Mouse (Mus musculus): ENCODE measurements around the gene Ccdc130.

Gene Ccdc130

DNA sequence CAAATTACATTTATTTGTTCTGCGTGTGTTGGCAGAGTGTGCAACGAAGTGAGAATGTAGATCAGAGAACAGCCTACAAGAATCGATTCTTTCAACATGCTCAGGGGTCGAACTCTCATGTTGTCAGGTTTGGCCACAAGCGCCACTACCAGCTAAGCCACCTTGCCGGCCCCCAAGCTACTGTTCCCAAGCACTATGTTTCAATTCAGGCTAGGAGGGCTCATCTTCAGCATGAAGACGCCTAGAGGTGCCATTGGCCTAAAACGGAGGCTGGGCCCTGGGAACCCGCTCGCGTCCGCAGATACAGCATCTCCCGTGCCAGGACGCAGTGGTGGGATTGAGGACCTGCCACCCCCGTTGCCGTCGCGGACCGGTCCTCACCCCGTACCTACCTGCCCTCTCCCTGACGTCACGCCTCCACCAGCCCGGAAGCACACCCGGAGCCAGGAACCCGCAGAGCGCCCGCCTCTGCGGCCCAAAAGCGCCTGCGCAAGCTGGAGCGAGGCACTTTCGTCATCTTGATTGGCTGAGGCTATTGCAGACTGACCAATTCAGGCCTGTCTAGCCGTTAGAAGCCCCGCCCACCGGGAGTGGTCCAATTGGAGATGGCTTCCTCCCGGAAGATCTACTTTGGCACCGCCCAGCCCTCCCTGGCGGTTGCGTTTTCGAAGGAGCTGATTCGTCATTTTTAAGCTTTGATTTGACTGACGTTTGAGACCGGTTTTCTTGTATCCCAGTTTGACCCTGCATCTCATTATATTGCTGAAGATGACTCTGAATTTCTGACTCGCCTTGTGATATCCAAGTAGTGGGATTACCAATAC is at the start of gene Ccdc130:
Gene Ccdc130, minus strand, starts transcription at position 431 of the 824 bp plus-strand sequence.
- peak; percentile 100 for DNase-seq (ENCODE audit: low spot score in 2 of 2)

DNA sequence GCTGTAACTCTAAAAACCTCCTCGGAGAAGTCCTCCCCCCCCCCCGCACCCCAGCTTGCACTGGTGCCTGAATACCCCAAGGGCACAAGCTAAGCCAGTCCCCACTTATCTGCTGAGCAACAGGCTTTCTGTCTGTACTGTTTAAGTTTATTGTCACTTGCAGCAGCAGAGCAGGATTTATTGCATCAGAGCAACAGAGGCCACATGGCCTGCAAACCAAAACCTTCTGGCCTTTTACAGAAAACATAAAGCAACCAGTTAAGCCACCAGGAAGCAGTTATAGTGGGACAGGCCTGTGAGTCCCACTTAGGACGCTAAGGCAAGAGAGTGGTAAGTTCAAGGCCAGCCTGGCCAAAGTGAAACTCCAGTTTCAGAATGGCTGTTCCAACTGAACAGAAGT is 38.2 kb upstream of the Ccdc130 start:
- DNase-seq (ENCODE audit: low spot score in 2 of 2), result no peak

DNA sequence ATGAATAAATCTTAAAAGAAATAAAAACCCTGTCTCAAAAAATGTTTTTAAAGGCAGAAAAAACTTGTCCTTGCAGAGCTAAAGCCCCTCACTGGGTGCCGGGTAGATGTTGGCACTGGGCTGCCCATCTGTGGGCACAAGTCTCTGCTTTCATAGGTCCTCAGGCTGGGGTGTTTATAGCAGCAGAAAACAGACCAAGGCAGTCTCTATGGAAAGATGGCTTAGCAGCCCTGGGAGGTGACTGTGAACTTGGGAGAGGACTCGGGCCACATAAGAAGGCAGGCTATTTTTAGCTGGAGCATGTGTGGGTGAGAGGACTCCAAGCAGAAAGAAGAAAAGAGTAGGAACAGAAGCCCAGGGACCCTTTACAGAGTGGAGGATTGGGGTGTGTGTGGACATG is 33.8 kb upstream of the Ccdc130 start:
- DNase-seq (ENCODE audit: low spot score in 2 of 2), result no peak

DNA sequence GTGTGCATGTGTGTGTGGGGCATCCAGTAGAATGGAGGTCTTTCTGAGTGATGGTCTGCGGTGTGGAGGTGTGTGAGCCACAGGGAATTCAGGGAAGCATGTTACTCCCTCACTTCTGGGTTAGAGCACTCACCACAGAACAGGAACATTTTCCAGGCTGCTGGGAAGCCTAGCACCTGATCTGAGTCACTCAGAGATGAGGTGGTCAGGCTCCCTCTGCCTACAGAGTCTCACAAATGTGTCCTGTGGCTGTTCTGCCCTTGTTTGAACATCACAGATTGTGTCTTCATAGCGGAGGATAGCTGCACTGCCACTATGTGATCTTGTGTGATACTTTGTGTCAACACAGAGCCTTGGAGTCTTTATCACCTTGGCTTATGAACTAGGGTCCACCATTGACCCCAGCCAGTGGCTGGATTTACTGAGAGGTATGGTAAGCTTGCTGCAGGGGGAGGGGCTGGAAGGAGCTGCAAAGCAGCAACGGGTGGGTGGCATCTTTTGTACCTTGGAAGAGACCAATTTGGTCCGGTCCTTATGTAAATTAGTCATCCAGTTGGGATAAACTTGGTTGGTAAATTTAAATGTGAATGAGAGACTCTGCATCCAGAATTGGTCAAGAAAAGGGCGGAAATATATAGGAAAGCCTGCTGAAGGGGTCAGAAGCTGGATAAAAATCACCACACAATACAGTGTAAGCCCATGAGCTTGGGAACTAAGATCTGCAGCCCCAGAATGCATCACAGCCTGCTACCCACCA is 27.0 kb upstream of the Ccdc130 start:
- DNase-seq (ENCODE audit: low spot score in 2 of 2), result no peak

DNA sequence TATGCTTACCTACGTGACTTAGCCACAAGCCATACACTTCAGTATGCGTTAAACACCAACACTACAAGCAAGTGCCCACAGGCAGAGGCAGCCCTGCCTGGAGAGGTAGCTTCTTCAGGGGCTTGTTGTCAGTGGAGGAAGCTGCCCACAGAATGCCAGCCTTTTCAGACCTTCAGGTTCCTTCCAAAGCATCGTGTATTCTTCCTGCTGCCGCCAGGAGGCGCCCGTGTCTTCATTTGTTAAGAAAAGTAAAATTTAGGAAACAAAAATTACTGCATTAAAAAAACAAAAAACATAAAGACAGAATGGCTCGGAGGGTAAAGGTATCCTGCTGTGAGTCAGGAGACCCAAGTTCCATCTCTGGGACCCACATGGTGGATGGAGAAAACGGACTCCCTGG is 21.5 kb upstream of the Ccdc130 start:
- peak in 1 of 2 experiments; percentile 77 for DNase-seq (ENCODE audit: low spot score in 2 of 2)

DNA sequence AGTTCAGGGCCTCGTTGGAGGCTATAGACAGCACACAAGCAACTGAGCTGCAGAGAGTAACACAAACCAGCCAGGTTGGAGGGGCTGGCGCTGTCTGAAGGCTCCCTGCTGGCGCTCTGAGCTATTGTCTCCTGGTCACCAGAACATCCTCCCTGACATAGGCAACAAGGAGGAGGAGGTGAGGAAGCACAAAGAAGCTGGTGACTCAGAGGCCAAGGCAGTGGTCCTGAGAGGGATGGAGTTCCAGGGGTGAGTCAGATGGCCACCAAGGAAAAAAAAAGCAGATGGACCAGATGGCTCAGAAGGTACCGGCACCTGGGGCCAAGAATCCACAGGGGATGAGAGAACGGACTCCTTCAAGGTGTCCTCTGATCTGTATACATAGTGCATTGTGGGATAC is 20.9 kb upstream of the Ccdc130 start:
- no peak for DNase-seq (ENCODE audit: low spot score in 2 of 2)

DNA sequence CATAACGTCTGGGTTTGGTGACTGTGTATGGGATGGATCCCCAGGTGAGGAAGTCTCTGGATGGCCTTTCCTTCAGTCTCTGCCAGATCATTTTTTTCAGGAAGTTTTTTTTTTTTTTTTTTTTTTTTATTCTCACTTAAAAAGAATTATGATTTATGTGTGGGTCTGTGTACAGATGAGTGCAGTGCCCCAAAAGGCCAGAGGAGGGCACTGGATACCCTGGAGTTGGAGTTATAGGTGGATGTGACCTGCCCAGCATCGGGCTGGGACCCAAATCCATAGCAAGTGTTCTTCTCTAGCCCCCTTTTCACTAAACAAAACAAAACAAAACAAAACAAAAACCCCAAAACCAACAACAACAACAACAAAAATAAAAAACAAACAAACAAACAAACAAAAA is 18.7 kb upstream of the Ccdc130 start:
- no peak for DNase-seq (ENCODE audit: low spot score in 2 of 2)

DNA sequence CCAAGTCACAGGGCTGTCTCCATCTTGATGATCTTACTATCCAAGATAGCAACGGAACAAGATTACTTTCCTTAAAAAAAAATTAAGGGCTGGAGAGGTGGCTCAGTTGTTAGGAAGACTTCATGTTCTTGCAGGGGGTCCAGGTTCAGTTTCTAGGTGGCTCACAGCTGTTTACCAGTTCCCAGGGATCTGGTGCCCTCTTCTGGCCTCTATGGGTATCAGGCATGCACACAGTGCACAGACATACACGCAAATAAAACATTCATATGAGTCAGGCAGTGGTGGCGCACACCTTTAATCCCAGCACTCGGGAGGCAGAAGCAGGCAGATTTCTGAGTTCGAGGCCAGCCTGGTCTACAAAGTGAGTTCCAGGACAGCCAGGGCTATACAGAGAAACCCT is 15.5 kb upstream of the Ccdc130 start:
- DNase-seq (ENCODE audit: low spot score in 2 of 2), result peak in 1 of 2 experiments; percentile 39

DNA sequence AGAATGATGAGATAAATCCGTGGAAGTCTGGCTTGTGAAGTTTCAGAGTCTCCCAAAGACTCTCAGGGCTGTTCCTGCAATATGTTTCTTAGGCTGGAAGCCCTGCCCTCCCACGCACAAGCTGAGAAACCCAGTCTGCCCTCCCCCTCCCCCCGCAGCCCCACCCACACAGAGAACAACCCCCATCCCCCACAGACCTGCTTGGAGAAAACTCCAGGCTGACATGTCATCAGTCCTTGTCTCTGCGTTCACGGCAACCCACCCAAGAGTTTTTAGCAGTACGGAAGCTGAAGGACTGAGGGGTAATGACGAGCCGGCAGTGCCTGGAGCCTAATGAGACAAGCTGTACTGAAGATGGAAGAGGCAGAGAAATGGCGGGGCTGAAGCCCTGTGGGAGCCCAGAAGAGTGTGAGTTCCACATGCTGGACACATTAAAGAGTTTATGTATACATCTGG is 14.5 kb upstream of the Ccdc130 start:
- DNase-seq (ENCODE audit: low spot score in 2 of 2), result no peak

DNA sequence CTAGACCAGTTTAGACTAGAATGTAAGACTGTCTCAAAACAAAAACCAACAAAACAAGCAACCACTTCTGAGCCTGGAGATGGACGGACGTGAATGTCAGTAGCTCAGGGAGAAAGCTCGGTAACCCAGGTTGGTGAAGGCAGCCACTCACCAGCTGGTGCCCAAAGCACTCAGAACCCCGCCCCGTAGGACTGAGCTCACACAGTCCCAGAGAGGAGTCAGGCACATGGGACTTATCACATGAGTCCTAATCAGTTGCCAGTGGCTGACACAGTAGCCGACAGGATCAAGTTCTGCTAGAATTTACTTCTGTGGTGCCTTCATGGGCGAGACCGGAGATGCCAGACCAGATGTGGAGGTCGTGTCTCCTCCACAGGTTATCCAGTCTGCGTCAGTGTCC is 10.6 kb upstream of the Ccdc130 start:
- DNase-seq (ENCODE audit: low spot score in 2 of 2), result no peak

DNA sequence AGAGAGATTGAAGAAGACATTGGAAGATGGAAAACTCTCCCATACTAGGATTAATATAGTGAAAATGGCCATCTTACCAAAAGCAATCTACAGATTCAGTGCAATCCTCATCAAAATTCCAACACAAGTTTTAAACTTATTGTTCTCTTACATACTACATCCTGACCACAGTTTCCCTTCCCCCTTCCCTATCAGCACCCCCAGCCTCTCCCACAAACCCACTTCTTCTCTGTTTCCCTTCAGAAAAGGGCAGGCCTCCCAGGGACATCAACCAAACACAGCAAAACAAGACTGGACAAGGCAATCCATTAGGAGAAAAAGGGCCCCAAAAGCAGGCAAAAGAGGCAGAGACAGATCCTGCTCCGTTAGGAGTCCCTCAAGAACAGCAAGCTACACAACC is 6.3 kb upstream of the Ccdc130 start:
- DNase-seq (ENCODE audit: low spot score in 2 of 2), result no peak

DNA sequence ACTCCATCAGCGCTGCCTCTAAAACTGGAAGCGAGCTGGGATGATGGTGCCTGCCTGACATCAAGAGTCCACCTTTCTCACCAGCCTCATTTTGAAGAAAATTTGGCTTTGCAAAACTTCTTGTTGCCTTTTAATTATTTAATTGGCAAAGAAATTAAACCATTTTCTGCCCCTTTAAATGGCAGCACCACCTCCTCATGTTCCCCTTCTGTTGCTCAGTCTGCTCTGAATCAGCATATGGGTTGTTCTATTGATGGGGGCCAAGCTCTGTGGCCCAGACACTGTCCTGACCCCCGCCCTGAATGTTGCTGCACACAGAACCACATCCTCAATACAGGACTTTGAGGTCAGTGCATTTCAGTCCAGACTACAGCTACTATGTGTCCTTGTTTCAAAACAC is 3.8 kb upstream of the Ccdc130 start:
- DNase-seq (ENCODE audit: low spot score in 2 of 2), result no peak

DNA sequence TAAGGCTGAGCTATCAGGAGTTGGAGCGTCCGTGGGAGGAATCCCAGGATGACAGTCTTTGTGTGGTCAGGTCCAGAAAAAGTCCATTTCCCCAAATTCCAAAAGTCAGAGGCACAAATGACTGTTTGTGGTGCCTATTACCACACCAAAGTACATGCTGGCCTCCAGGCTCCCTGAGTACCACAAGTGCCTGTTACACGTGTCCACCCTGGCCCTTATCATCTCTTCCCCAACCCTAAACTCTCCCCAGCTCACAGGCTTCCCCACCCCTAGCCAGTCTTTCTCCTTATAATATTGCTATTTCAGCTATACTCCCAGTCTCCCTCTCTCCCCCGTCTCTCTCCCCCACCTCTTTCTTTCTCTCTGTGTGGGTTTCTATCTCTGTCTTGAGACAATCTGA is 2.1 kb upstream of the Ccdc130 start:
- DNase-seq (ENCODE audit: low spot score in 2 of 2), result no peak

DNA sequence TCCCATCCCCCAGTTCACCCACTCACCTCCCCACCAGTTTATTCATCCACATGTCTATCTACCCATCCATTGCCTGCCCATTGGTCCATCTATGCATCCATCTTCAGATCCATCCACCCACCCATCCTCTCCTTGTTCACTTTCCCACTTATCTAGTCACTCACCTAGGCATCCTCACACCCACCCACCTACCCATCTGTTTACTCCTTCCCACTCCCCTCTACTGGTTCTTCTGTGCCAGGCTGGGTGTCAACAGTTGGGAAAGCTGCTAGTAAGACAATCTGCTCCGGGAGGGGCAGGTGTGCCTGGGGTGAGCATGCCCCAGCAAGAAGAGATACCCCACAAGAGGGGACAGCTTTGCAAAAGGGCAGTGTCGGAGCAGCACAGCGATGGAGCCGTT is 9.1 kb downstream of the Ccdc130 start:
- no peak for DNase-seq (ENCODE audit: low spot score in 2 of 2)

DNA sequence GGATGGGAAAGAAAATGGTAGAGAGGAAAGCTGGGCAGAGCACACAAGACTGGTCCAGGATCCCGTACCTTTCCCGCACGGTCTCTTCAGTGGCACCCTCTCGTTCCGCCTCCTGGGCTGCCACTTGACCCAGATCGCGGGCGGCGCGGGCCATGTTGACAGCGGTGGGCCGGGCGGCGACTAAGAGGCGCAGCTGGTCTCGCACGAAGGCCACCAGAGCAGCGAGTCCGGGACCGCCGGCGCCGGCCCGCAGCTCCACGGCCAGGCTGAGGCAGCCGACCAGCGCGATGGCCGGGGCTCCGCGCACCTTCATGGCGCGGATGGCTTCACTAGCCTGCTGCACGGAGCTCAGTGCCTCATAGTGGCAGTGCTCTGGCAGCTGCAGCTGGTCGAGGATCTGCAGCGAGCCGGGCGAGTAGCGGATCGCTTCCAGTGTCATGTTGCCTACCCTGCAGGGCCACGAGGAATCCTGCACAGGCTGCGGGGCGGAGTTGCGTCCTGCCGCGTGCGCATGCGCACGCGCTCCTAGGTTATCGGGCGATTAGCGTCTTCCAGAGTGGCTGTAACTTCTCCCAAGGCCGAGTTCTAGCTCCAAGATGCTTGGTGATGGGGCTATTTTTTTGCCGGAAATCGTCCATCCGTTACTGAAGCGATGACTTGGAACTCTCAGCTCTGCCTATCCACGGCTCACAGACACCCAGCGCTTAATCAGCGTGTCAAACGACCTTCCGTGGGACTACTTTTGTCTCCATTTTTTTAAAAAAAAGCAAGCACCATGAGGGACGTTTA is 13.2 kb downstream of the Ccdc130 start, which contains the start of gene Mri1:
Gene Mri1, minus strand, starts transcription at position 505 of the 789 bp plus-strand sequence.
- DNase-seq (ENCODE audit: low spot score in 2 of 2), result peak; percentile 80 to 89

DNA sequence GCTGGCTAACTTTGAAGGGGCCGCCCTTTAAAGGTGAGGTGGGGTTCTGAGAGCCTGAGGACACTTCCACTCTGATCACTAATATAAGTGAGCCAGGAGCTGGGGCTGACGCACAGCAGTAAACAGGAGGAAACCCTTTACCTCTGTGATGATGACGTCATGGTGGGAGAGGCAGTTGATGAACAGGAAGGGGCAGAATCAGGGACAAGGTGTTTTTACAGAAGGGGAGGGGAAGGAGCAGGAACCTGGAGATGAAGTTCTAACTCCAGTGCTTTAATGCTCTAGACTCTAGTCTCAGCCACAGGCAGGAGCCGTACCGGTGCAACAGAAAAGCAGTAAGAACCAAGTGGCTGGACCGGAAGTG is 13.7 kb downstream of the Ccdc130 start:
- no peak for DNase-seq (ENCODE audit: low spot score in 2 of 2)

DNA sequence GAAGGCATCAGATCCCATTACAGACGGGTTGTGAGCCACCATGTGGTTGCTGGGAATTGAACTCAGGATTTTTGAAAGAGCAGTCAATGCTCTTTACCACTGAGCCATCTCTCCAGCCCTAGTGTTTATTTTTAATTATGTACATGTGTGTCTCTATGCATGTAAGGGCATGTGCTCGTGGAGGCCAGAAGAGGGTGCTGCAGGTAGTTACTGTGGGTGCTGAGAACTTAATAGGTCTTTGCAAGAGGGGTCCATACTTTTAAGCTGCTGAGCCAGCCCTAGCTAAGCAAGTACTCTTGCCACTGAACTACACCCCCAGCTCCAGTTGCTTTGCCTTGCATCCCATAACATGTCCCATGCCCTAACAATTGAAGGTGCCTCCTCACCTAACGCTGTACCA is 14.3 kb downstream of the Ccdc130 start:
- no peak for DNase-seq (ENCODE audit: low spot score in 2 of 2)

DNA sequence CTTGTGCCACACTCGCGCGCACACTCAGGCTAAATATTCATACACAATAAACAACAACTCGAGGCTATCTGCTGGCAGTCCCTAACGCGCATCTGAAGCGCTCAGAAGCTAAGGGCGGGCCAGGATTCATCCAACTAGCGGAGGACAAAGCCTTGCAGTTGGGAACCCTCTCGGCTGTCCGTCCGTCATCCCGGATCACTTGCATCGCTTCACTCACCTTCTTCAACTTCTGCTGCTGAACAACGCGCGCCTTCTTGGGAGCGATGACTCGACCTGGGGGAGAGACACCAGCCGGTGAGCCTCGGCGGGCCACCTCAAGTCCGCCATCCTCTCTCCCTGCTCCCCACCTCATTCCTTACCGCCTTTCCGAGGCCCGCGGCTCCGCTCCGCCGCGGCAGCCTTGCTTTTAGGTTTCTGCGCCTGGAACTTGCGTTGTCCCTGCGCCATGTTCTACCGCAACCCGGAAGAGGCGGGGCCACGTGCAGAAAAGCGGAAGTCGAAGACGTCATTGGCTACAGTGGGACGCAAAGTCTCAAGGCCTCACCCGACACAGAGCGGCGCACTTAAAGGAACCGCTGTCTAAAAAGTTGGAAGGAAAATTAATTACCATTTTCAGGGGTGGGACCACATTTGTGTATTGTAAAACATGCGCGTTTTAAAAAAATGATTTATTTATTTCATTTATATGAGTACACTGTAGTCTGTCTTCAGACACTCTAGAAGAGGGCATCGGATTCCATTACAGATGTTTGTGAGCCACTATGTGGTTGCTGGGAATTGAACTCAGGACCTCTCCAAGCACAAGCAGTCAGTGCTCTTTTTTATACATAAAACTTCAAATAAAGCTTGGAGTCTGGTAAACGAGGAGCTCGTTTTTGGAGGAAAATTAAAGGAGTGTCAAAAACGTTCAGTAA is 20.7 kb downstream of the Ccdc130 start, which contains the start of gene D8Ertd738e:
Gene D8Ertd738e, minus strand, starts transcription at position 463 of the 914 bp plus-strand sequence.
- peak; percentile 83 to 90 for DNase-seq (ENCODE audit: low spot score in 2 of 2)

DNA sequence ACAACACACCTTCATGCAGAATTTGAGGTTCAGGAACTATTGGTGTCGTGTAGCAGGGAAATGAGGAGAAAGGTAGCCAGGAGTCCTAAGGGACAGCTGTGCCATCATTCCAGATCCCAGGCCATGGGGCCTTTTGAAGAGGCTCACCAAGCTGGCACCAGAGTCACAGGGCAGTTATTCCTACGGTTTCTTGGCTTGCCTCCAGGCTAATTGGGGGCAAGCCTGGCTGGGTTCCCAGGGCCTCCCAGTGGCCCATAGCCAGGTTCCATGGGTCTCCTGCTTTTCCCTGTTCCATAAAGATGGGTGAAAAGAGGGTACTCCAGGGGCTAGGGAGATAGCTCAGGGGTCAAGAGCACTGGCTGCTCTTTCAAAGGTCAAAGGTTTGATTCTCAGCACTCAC is 28.4 kb downstream of the Ccdc130 start:
- DNase-seq (ENCODE audit: low spot score in 2 of 2), result no peak

DNA sequence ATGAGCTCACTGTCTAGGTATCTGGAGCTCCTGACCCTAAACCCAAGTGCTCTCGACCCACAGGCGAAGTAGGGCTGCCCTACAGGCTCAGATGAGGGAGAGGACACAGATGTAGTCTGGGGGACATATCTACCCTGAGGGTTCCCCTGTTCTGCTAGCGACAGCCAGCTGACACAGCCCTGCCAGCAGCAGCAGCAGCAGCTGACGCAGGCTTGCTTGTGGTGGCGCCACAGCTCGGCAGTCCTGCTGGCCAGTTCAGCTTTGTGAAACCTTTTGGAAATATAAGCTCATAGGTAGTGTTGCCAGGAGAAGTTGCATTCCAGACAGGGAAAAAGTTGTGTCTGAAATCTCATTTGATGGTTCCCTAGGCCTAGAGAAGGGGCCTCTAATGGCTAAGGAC is 29.0 kb downstream of the Ccdc130 start:
- DNase-seq (ENCODE audit: low spot score in 2 of 2), result no peak
